Mouse (Mus musculus) spleen, postnatal 4 days (tissue): ENCODE data around the gene Maob.

Experiments
- DNase-seq, 2 experiments: peaks; one replicate each; pipeline ENCODE4 v3.0.0; 2022; ENCODE audit warnings: low spot score in 2 of 2

Maob gene

DNA sequence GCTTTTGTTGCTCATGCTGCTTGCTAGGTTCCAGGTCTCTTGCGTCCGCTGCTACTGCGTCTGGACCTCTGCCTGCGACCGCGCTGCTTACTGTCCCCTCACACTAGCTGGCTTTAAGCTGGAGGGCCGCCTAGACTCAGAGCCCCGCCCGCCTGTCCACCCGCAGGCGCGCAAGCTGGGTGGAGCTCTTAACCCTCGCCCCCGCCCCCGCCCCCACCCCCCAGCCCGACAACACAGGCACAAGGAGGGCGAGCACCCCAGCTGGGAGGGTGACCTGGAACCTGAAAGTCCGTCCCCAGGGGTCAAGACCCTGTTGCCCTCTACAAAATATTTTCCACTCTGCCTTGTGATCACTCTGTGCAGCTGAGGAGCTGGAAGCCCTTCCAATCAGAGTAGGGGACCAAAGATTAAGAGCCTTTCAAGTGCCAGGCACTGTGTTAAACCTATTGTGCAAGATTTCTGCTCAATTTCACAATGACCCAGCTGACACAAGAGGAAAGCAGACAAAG, at the start of gene Maob:
Gene Maob, minus strand, starts transcription at position 106 of the 509 bp plus-strand sequence.
- DNase-seq, result no peak

DNA sequence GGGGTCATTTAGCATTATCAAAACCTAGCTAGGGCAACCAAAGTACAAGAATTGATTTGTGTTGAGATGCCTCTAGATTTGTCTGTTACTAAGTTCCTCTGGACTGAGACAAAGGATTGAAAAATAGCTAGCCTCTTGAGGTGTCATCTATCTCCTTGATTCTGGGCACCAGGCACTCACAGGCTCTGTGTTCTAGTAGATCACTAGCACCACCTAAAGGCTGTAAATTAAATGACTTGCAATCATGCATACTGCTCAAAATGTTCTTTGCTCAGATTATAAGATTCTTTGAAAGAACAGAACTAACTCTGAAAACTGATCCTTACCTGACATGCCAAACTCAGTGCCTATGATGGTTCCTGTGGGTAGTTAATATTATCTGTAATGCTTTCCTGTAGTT, 43.1 kb upstream of the Maob start:
- no peak for DNase-seq

DNA sequence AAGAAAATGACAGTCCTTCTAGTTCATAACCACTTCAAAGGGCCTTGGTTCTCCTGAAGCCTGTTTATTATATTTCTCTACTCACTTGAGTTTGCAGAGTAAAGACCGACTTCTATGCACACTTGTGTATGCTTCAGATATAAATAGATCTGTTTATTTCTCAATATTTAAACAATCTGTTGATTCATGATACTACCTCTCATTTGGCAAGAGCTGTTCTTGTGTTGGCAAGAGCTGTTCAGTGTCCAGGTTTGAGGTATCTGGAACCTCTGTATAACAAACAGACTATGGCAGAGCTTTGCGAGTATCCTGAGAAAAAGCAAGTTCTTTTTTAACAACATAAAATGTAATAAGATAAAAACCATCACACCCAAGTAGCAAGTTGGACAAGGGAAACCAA, 28.9 kb upstream of the Maob start:
- no peak for DNase-seq

DNA sequence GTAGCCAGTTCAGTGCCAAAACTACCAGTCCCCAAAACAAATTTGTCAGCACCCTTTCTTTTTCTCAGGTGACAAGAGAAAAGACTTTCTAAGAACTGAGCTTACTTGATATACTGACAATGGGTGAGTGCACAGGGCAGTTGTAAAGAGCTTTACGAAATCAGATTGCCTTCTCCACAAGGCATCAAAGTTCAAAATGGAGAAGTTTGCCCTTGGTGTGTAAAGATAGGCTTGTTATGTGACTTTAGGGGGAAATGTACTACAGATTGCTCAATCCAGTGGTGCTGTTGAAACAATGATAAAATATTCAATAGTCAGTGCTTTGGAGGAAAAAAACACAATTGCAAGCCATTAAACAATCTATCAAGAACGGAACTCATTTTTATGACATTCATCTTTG, 24.3 kb upstream of the Maob start:
- no peak for DNase-seq

DNA sequence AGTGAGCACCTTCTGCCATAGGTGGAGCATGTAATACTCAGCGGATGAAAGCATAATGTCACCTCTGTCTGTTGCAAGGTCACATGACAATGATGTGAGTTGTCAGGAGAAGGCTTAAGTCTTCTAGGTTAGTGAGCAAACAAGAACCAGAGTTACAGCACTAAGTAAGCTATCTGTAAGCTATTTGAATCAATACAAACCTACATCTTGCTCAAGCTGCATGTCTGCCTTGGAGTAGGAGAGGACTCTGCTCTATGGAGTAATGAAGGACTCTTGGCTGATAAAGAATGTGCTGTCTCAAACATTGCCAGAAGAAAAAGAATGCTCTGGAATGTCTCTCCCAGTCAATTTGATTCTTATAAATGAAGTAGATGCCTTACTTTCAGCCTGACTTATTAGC, 20.1 kb upstream of the Maob start:
- DNase-seq, result no peak

DNA sequence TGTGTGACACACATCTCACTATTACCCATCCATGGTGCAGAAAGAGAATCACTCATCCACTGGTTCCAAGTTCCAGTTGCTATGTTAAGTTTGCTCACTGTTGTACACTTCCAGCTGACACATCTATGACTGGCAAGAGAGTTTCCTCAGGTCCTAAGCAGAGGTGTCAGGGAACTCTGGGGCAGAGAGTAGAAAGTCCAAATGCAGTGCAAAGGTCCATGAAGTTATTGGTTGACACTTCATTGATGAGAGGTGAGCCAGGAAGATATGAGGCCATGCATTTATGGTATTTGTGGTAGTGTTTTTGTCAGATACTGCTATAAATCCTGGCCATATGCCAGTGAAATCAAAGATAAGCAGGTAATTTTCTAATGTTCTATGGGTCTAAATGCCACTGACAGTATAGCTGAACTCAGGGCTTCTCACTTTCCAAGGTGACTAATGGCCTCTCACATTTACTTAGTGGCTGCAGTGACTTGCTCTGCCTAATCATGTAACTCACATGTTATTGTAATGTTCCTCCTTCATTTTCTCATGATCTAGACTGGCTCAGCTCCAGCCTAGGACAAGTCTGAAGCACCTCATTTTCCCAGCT, 19.4 kb upstream of the Maob start:
- DNase-seq, result no peak

DNA sequence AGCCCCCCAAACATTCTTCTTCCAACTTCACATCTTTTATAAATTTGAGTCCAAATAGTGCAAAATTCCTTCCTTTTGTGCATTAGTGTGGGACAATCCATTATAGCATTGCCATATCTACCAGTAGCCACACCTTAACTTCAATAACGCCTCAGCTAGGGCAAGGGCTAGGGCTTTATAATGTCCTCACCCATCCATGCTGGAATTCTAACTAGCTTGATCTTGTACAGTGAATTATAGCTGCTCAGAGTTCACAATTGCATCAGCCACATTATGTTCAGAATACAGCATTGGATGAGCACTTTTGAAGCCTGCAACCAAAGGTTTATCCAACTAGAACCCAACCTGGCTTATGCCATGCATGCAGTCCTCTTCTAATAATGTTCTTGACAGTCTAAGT, 8.9 kb upstream of the Maob start:
- no peak for DNase-seq

DNA sequence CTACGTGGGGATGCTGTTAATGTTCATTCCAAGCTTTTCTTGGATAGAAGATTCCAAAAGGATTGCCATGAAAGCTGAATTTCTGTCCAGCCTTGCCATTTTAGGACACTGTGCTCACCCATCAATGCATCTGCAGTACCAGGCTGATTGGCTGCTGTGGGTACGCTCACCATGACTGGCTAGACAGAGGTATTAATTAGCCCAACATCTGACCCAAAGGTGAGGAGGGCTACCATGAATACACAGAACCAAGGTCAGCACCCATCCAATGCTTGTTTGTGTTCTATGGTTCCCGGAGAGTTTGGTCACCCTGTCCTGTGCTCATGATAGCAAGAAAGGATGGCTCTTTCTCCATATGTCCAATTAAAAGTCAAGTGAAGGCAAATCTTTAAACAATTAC, 1.2 kb downstream of the Maob start:
- DNase-seq, result no peak

DNA sequence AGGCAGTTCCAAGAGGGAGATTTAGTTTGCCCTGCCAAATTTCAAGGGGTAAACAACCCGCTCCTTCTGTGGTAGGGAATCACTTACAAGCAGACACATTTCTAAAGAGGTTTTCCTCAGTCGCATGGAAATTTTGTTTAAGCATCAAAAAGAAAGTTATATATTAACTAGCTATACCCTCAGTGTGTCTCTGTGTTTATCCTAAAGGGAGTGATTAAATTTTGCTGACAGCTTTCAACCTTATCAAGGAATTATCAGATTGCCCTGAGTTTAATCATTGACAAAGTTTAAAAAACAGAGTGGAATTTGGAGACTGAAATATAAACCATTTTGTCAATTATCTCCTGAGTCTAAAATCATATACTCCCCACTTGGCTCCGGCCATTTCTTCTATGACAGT, 5.1 kb downstream of the Maob start:
- no peak for DNase-seq

DNA sequence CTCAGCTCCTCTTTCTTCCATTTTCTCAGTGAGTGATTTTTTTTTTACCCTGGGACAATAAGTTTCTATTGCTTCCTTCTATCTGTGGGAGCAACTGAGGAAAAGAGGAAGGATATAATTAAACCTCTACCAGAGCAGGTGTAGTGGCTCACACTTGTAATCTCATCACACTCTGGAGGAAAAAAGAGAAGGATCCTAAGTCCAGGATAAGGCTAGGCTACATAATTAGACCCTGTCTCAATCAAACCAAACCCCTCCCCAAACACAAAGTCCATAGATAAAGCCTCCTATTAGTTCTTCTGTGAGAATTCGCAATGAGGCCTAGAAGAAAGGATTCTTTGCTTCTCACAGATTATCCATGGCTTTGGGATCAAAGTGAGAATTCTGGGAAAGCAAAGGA, 49.7 kb downstream of the Maob start:
- no peak for DNase-seq

DNA sequence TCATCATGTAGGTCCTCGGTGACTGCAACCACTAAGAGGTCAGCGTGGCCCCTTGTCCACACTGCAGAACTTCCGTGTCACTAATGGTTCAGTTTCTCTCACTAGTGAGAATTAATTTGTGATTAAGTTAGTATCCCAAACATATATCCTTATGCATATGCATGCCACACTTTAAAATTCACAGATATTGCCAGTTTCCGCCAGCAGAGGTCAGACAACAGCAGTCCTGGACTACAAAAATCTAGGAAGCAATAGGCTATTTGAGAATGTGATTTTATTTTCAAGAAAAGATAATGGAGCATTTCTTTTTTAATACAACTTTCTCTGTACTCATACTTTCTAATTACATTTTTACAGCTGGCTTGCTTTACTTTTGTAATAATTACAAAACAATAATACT, 51.0 kb downstream of the Maob start:
- DNase-seq, result no peak

DNA sequence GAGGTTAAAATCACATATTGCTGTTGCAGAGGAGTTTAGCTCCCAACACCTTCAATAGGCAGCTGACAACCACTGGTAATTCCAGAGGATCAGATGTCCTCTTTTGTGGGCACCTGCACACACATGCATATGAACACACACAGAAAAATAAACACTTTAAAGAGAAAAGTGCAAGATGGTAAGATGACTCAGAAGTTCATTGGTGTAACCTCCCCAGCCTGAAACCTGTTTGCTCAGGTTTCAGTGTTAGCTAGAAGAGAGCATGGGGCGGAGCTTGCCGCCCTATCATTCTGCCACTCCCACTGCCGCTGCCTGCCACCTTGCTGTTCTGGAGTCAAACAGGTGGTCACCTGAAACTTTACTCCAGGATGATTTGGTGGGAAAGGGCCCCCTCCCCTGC, 55.7 kb downstream of the Maob start:
- DNase-seq, result no peak

DNA sequence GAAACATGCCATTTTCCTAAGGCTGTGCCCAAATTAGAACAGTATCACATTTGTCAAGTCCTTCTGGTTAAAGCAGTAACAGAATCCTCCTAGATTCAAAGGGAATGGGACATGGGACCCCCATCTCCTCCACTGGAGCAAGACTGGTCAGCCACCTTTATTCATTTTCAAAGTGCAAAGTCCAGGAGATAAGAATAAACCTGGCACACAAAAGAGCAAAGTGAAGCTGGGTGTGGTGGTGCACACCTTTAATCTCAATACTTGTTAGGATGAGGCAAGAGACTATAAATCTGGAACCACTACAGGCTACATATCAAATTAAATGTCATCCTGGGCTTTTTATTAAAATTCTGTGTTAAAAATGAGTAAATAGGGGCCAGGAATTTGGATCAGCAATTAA, 62.4 kb downstream of the Maob start:
- DNase-seq, result no peak

DNA sequence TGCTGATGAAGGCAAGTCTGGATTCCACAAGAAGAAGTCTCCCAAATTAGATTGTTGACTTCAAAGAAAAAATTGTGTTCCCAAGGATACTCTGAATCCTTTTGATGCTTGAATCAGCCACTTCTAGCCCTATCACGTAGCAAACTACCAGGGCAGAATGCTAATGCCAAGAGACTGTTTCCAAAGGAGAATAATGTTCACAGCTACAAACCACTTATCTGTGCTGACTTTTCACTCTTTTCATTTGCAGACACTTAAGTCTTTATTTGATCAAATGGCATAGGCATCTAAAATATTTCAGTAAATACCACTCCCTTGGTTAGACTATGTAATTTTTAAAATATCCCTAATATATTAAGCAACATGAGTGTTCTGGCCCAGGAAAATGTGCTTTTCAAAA, 68.2 kb downstream of the Maob start:
- no peak for DNase-seq

DNA sequence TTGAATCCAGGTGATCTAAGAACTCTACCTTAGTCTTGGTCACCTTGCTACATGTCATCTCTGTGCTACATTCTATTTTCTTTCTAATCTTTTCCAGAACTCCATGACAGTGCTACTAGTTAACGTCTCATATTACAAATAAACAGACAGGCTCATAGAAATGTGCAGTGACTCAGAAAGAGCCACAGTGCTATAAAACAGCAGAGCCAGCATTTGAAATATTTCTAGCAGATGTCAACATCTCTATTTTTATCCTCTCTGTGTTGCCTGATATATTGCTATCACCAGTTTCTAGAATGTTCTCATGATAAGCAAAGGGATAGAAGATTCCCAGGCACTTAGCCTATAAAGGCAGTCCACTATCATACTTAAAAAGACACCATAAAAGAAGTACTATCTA, 103.1 kb downstream of the Maob start:
- no peak for DNase-seq

DNA sequence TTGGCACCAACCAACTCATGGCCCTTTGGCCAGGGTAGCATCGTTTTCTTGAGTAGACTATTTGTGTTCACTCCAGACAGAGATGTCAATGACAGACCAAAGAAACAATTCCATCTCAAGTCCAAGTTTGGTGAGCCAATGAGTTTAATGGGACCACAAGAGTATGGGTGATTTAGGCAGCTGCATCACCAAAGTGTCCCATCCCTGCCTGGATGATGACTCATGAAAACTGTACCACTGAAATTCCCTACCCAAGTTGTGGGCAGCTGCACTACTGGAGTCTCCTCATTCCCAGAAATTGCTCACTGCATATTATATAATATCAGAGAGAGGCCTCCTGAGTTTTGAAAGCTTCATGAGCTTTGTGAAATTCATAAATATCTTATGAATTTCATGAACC, 111.1 kb downstream of the Maob start:
- DNase-seq, result no peak
